ENCODE assay signal across 26 mouse cellular contexts in the genomic region with DNA sequence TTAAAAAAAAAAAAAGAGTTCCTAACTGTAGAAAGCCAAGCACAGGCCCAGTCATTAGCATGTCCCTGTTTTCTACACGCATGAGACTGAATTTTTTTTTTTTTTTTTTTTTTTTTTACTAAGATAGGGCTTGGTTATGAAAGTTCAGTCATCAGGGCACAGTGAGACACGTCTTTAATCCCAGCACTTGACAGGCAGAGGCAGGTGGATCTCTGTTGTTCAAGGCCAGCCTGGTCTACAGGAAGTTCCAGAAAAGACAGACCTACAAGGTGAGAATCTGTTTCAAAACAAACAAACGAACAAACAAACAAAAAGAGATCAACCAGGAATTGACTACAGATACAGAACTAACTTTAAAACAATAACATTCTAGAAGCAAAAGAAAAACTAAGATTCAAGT.
"Had no signal": no experiment of that assay in that cellular context is flagged by ENCODE, and none has a peak within 500 bp of the region (broad histone marks: within the 10 kb centered on the region; RNA-seq: fewer than 3 reads in every experiment).

No protein-coding gene starts in this region.

- H3K27ac ChIP-seq: embryonic facial prominence, embryonic 10.5 days; embryonic facial prominence, embryonic 12.5 days; embryonic facial prominence, embryonic 13.5 days; embryonic facial prominence, embryonic 15.5 days; forebrain, embryonic 10.5 days; forebrain, embryonic 12.5 days; forebrain, embryonic 13.5 days; forebrain, embryonic 15.5 days; gastrocnemius, adult 2 months; heart, adult 2 months had no signal

- H3K9ac ChIP-seq: embryonic facial prominence, embryonic 12.5 days; embryonic facial prominence, embryonic 13.5 days; embryonic facial prominence, embryonic 15.5 days; forebrain, embryonic 12.5 days; forebrain, embryonic 13.5 days; forebrain, embryonic 15.5 days; forebrain, postnatal 0 days had no signal

- ATAC-seq: forebrain, embryonic 13.5 days; forebrain, embryonic 14.5 days; forebrain, embryonic 15.5 days; forebrain, embryonic 16.5 days; forebrain, postnatal 0 days had no signal

- H3K4me3 ChIP-seq: embryonic facial prominence, embryonic 10.5 days; embryonic facial prominence, embryonic 12.5 days; embryonic facial prominence, embryonic 13.5 days; embryonic facial prominence, embryonic 15.5 days; erythroblast, embryonic 14.5 days; forebrain, embryonic 10.5 days; forebrain, embryonic 12.5 days; forebrain, embryonic 13.5 days; forebrain, embryonic 15.5 days; gastrocnemius, adult 2 months; heart, adult 2 months had no signal

- H3K4me1 ChIP-seq: forebrain, embryonic 10.5 days had no signal

- H3K4me2 ChIP-seq: embryonic facial prominence, embryonic 12.5 days; embryonic facial prominence, embryonic 13.5 days; embryonic facial prominence, embryonic 15.5 days; forebrain, embryonic 12.5 days; forebrain, embryonic 13.5 days; forebrain, embryonic 15.5 days had no signal

- DNase-seq: cerebellum, adult 9-10 months; cerebellum, adult 9-11 months; cerebellum, postnatal 10 days; cerebellum, postnatal 14 days; cerebellum, postnatal 25 days; cerebellum, postnatal 36 days; embryo, embryonic 11 days; forebrain, postnatal 0 days; gastrocnemius, adult 2 months; gastrocnemius, postnatal 10 days; gastrocnemius, postnatal 14 days; gastrocnemius, postnatal 25 days; gastrocnemius, postnatal 36 days; heart, adult 18-20 months; heart, adult 2 months had no signal

- H3K27me3 ChIP-seq: embryonic facial prominence, embryonic 12.5 days; embryonic facial prominence, embryonic 13.5 days; embryonic facial prominence, embryonic 15.5 days; forebrain, embryonic 12.5 days; forebrain, embryonic 13.5 days; forebrain, embryonic 15.5 days had no signal

- H3K9me3 ChIP-seq: embryonic facial prominence, embryonic 12.5 days; embryonic facial prominence, embryonic 15.5 days; forebrain, embryonic 12.5 days; forebrain, embryonic 13.5 days; forebrain, embryonic 15.5 days had no signal
